Mouse (Mus musculus) thymus, postnatal 4 days (tissue): ENCODE results near the gene Srp9.

Experiments used
- DNase-seq: peaks from one replicate; pipeline ENCODE4 v3.0.0; 2021

Srp9 gene

GRCm38 (mm10) chr1:182107251-182107650 lies 17.3 kb upstream of the Srp9 start:
- no peak for DNase-seq

GRCm38 (mm10) chr1:182108397-182109099 lies 16.0 kb upstream of the Srp9 start:
- peak; percentile 44 for DNase-seq

- no peak for DNase-seq
Observed at GRCm38 (mm10) chr1:182110185-182110584, 14.4 kb upstream of the Srp9 start.

- no peak for DNase-seq
Observed at GRCm38 (mm10) chr1:182110708-182111385, 13.7 kb upstream of the Srp9 start.

- peak; percentile 35 for DNase-seq
Observed at GRCm38 (mm10) chr1:182111386-182112317, 12.9 kb upstream of the Srp9 start.

GRCm38 (mm10) chr1:182112385-182112784 lies 12.2 kb upstream of the Srp9 start:
- no peak for DNase-seq

- no peak for DNase-seq
Observed at GRCm38 (mm10) chr1:182113131-182113530, 11.4 kb upstream of the Srp9 start.

- no peak for DNase-seq
Observed at GRCm38 (mm10) chr1:182113587-182114500, 10.7 kb upstream of the Srp9 start.

GRCm38 (mm10) chr1:182115197-182115596 lies 9.3 kb upstream of the Srp9 start:
- DNase-seq = peak; percentile 71

- DNase-seq = peak; percentile 27
Observed at GRCm38 (mm10) chr1:182115651-182116408, 8.7 kb upstream of the Srp9 start.

GRCm38 (mm10) chr1:182122413-182122812 lies 2.1 kb upstream of the Srp9 start:
- no peak for DNase-seq

- DNase-seq = peak; percentile 88
Observed at GRCm38 (mm10) chr1:182124924-182125368, 409 bp downstream of the Srp9 start.

- peak; percentile 79 for DNase-seq
Observed at GRCm38 (mm10) chr1:182130830-182131229, 6.3 kb downstream of the Srp9 start.

- DNase-seq = no peak
Observed at GRCm38 (mm10) chr1:182137204-182138125, 12.9 kb downstream of the Srp9 start.

GRCm38 (mm10) chr1:182138172-182138571 lies 13.6 kb downstream of the Srp9 start:
- no peak for DNase-seq

- DNase-seq = no peak
Observed at GRCm38 (mm10) chr1:182139937-182140336, 15.4 kb downstream of the Srp9 start.

- peak; percentile 90 for DNase-seq
Observed at GRCm38 (mm10) chr1:182140370-182140769, 15.8 kb downstream of the Srp9 start.

GRCm38 (mm10) chr1:182142725-182143124 lies 18.2 kb downstream of the Srp9 start:
- no peak for DNase-seq

- DNase-seq = peak; percentile 81
Observed at GRCm38 (mm10) chr1:182143288-182143687, 18.8 kb downstream of the Srp9 start.

GRCm38 (mm10) chr1:182145546-182145945 lies 21.0 kb downstream of the Srp9 start:
- no peak for DNase-seq
